Mouse (Mus musculus): ENCODE data around the gene Bcar3.

DNA sequence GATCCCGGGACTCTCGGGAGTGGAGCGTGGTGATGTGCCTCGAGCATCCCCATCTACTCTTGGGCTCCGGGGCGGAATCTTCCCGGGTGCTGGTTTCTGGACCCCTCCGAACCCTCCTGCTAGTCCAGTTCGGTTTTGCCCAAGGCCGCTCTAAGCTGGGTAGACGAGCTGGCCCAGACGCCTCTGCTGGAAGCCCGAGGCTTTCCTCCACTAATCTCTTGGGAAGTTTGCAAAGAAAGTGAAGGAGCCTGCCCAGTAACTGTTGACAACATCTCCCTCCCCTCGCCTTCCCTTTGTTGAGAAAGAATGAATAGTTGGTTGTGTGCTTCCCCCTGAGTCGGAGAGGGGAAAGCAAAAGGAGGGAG lies 126.5 kb downstream of the Bcar3 start:
- TF ChIP-seq POLR2A (IDR thresholded peaks at IDR 0.05; ENCODE audit: borderline replicate concordance, insufficient read depth, low read length) (no peak), CTCF (IDR thresholded peaks at IDR 0.05; ENCODE audit: borderline replicate concordance, insufficient read depth, low read depth, low read length) (no peak)

All from cerebellum, adult 2 months (tissue).